In the genomic region with DNA sequence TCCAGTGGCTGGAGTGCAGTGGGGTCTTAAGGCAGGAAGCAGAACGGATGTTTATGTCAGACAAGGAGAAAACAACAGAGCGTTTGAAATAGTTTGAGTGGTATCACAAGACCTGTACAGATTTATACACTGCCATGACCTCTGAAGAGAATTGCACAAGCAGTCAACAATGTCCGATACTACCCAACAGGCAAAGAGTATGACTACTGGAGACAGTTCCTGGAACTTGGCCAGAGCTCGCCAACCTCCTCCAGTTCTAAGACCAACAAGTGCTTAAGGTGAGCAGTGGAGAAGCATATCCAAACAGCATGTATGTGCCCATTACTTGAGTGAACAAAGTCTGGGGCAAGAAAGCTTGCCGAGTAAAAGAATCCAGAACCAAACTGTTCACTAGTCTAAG, we compare ENCODE assay signal across 11 mouse cellular contexts.
"Had no signal": no experiment of that assay in that cellular context is flagged by ENCODE, and none has a peak within 500 bp of the region (broad histone marks: within the 10 kb centered on the region; RNA-seq: fewer than 3 reads in every experiment).

No protein-coding gene starts in this region.

- H3K4me3 ChIP-seq: layer of hippocampus, adult 2 months; limb, embryonic 10.5 days; liver, embryonic 13.5 days; midbrain, embryonic 13.5 days had no signal

- H3K9ac ChIP-seq: liver, embryonic 13.5 days; liver, postnatal 0 days; midbrain, embryonic 13.5 days had no signal

- DNase-seq: kidney, adult 11 months; kidney, adult 9 months; kidney, postnatal 36 days; liver, embryonic 13.5 days; liver, postnatal 0 days; thymus, adult 18-20 months; thymus, postnatal 14 days had no signal

- H3K4me2 ChIP-seq: liver, embryonic 13.5 days; midbrain, embryonic 13.5 days had no signal

- H3K27ac ChIP-seq: kidney, postnatal 0 days; limb, embryonic 10.5 days; liver, embryonic 13.5 days; midbrain, embryonic 13.5 days had no signal

- H3K27me3 ChIP-seq: liver, embryonic 13.5 days; midbrain, embryonic 13.5 days had no signal

- H3K9me3 ChIP-seq: limb, embryonic 10.5 days; liver, embryonic 13.5 days; midbrain, embryonic 13.5 days had no signal

- H3K4me1 ChIP-seq: limb, embryonic 10.5 days; liver, embryonic 13.5 days; midbrain, embryonic 13.5 days had no signal

- ATAC-seq: liver, postnatal 0 days; midbrain, embryonic 13.5 days had no signal
